8 mouse cellular contexts compared by ENCODE assay signal in genomic region chr2:173789945-173790804, GRCm38 (mm10). TPM values are rescaled to one million over a fixed set of nuclear protein-coding genes. Genes with fewer than 3 reads are reported as not detected.
A peak's percentile ranks its signal among the peaks of the same experiment; 100 is the strongest.
DNase-seq lines count a peak whose midpoint lies in the region; ATAC-seq lines count a peak whose summit lies in the region.

No protein-coding gene starts in this region.

- H3K4me2 ChIP-seq in forebrain, embryonic 14.5 days (ENCODE audit: low read length), result no peak overlapping the region
- peak overlapping the region; percentile 20; the same call in 1 of the 2 replicates for H3K4me2 ChIP-seq in limb, embryonic 11.5 days (ENCODE audit: low read depth, severe bottlenecking)
- H3K4me2 ChIP-seq in neural tube, embryonic 11.5 days (ENCODE audit: low read depth), result 0 out of 2 replicates have a peak overlapping the region, but pooled peaks have one; percentile 6

- peak overlapping the region; percentile 32 for H3K9ac ChIP-seq in forebrain, embryonic 14.5 days (ENCODE audit: low read length)
- H3K9ac ChIP-seq in limb, embryonic 11.5 days (ENCODE audit: low read length), result no peak overlapping the region; the same call in 1 of the 2 replicates
- no peak overlapping the region for H3K9ac ChIP-seq in neural tube, embryonic 11.5 days (ENCODE audit: low read length)

- peak overlapping the region; percentile 39; the same call in 1 of the 2 replicates for H3K27ac ChIP-seq in forebrain, embryonic 14.5 days (ENCODE audit: low read depth, low read length)
- H3K27ac ChIP-seq in limb, embryonic 11.5 days (replicated peaks; ENCODE audit: low read depth, low read length), result no peak overlapping the region
- H3K27ac ChIP-seq in neural tube, embryonic 11.5 days (ENCODE audit: low read depth, low read length), result peak overlapping the region; percentile 67

- 16% methylated on average over 23 of the region's 23 CpGs for WGBS in forebrain, embryonic 14.5 days
- WGBS in limb, embryonic 11.5 days, result 14% methylated on average over 23 of the region's 23 CpGs
- 22% methylated on average over 23 of the region's 23 CpGs for WGBS in neural tube, embryonic 11.5 days

- peak; percentile 62 for ATAC-seq in forebrain, embryonic 14.5 days
- ATAC-seq in limb, embryonic 11.5 days (ENCODE audit: insufficient number of reproducible peaks, low FRiP score, low TSS enrichment, low read depth), result peak; percentile 44; the same call in 1 of the 2 replicates
- ATAC-seq in neural tube, embryonic 11.5 days (ENCODE audit: insufficient read depth, low FRiP score, low TSS enrichment), result peak; percentile 71
- no peak for ATAC-seq in activated CD4-positive, CD25-positive, alpha-beta regulatory T cell, adult 4 months

- H3K4me3 ChIP-seq in forebrain, embryonic 14.5 days (ENCODE audit: low read depth, low read length), result no peak overlapping the region
- no peak overlapping the region for H3K4me3 ChIP-seq in limb, embryonic 11.5 days (ENCODE audit: low read depth, low read length)
- H3K4me3 ChIP-seq in neural tube, embryonic 11.5 days (ENCODE audit: low read depth, low read length), result no peak overlapping the region

- no peaks in the 10 kb centered on the region for H3K27me3 ChIP-seq in forebrain, embryonic 14.5 days (replicated peaks; ENCODE audit: control insufficient read depth, insufficient read depth, low read length)
- H3K27me3 ChIP-seq in limb, embryonic 11.5 days (ENCODE audit: control insufficient read depth, insufficient read depth, low read length), result no peaks in the 10 kb centered on the region
- H3K27me3 ChIP-seq in neural tube, embryonic 11.5 days (ENCODE audit: control insufficient read depth, insufficient read depth, low read length), result no peaks in the 10 kb centered on the region

- no peaks in the 10 kb centered on the region for H3K9me3 ChIP-seq in forebrain, embryonic 14.5 days (replicated peaks; ENCODE audit: control insufficient read depth, low read length)
- H3K9me3 ChIP-seq in limb, embryonic 11.5 days (ENCODE audit: control insufficient read depth, low read length), result no peaks in the 10 kb centered on the region
- no peaks in the 10 kb centered on the region for H3K9me3 ChIP-seq in neural tube, embryonic 11.5 days (ENCODE audit: control insufficient read depth, low read length)

- peaks cover 18% of the 10 kb centered on the region for H3K4me1 ChIP-seq in forebrain, embryonic 14.5 days (ENCODE audit: control insufficient read depth, insufficient read depth, low read length)
- peaks cover 26% of the 10 kb centered on the region for H3K4me1 ChIP-seq in limb, embryonic 11.5 days (ENCODE audit: control insufficient read depth, insufficient read depth, low read length)
- H3K4me1 ChIP-seq in neural tube, embryonic 11.5 days (ENCODE audit: control insufficient read depth, insufficient read depth, low read length), result peaks cover 12% of the 10 kb centered on the region

- H3K36me3 ChIP-seq in forebrain, embryonic 14.5 days (ENCODE audit: control insufficient read depth, insufficient read depth, low read length), result no peaks in the 10 kb centered on the region
- H3K36me3 ChIP-seq in limb, embryonic 11.5 days (ENCODE audit: control insufficient read depth, insufficient read depth, low read length), result no peaks in the 10 kb centered on the region
- H3K36me3 ChIP-seq in neural tube, embryonic 11.5 days (ENCODE audit: control insufficient read depth, insufficient read depth, low read length), result no peaks in the 10 kb centered on the region

- peak; percentile 24 for DNase-seq in thymus, postnatal 0 days (ENCODE audit: low spot score)
- no peak for DNase-seq in thymus, postnatal 4 days
- DNase-seq in forebrain, embryonic 14.5 days (ENCODE audit: low spot score), result no peak
- peak; percentile 73 for DNase-seq in heart, postnatal 4 days
- DNase-seq in limb, embryonic 11.5 days (ENCODE audit: low spot score), result peak; percentile 52
- DNase-seq in neural tube, embryonic 11.5 days (ENCODE audit: low spot score), result peak; percentile 49
- DNase-seq in frontal cortex, postnatal 36 days (ENCODE audit: low spot score in 2 of 2), result no peak

RNA-seq across cellular contexts. Expression of gene Vapb, which starts 52.9 kb away (rescaled TPM):
- polyA plus RNA-seq in thymus, postnatal 0 days (2015; fragmentation: Nextera tagmentation; extraction: Ambion mirVana), result 10.0 and 10.9 TPM in 2 replicates
- polyA plus RNA-seq in forebrain, embryonic 14.5 days (2014; fragmentation: Nextera tagmentation; extraction: Ambion mirVana), result 13.9 and 18.5 TPM in 2 replicates
- 10 to 100 TPM; 92.8 to 94.2 TPM for total RNA-seq in heart, postnatal 4 days (2021)
- polyA plus RNA-seq in limb, embryonic 11.5 days (2014; fragmentation: Nextera tagmentation; extraction: Ambion mirVana), result 9.8 and 11.0 TPM in 2 replicates
- polyA plus RNA-seq in neural tube, embryonic 11.5 days (2014; fragmentation: Nextera tagmentation; extraction: Ambion mirVana), result 15.2 and 17.2 TPM in 2 replicates
- 1 to 10 TPM; 1.8 to 2.0 TPM for polyA plus RNA-seq in activated CD4-positive, CD25-positive, alpha-beta regulatory T cell, adult 4 months (2017; shearing (Covaris generic))

Comparison
In these comparisons a context has a peak if more than half of its experiments do, and no peak if none do; other contexts are left out.
1. DNase-seq: peak in thymus, postnatal 0 days (single experiment), heart, postnatal 4 days (single experiment), limb, embryonic 11.5 days (single experiment) and neural tube, embryonic 11.5 days (single experiment); none in thymus, postnatal 4 days (single experiment), forebrain, embryonic 14.5 days (single experiment) and frontal cortex, postnatal 36 days (0 of 2).